Mouse (Mus musculus) erythroblast, embryonic 14.5 days (primary cell): ENCODE results near the gene Ldhb.

Experiments used
- GATA1 ChIP-seq: IDR thresholded peaks from 2 replicates; pipeline ENCODE4 v1.6.1; 2012; ENCODE audit warnings: low read length, inconsistent platforms, mixed read lengths
- TAL1 ChIP-seq: IDR thresholded peaks from 3 replicates; pipeline ENCODE4 v1.6.1; 2012; ENCODE audit warnings: low read length, inconsistent platforms, mixed read lengths

DNA sequence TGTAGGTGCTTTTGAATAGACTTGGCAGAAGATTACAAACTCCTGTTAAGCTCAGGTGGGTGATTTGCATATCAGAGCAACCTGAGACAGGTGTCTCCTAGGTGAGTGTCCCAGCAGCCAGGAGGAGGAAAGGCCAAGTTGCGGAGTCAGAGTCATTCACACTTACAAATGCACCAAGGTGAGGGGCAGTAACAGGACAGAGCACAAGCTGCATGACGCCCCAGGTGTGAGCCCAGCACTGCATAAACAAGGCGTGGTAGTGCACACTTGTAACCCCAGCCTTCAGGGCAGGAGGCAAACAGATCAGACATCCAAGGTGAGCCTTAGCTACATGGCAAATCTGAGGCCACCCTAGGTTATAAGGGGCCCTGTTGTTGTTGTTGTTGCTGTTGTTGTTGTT is 5.1 kb upstream of the Ldhb start:
- TF ChIP-seq TAL1 (no peak), GATA1 (no peak)
